Mouse (Mus musculus): ENCODE results near the gene Slc13a5. TPM values are rescaled to one million over a fixed set of nuclear protein-coding genes. Genes with fewer than 3 reads are reported as not detected.

The Slc13a5 gene
- 0.18 TPM in 1 of 2 replicates, not detected in the other for polyA plus RNA-seq (2015; fragmentation: Nextera tagmentation; extraction: Ambion mirVana)

GRCm38 (mm10) chr11:72266960-72267560 lies at the start of gene Slc13a5:
TSS of gene Slc13a5 (minus strand) at chr11:72267222.

GRCm38 (mm10) chr11:72314151-72314895 lies 47.3 kb upstream of the Slc13a5 start, which contains the start of gene Fbxo39:
TSS of gene Fbxo39 (plus strand) at chr11:72314444.

GRCm38 (mm10) chr11:72301334-72301733 lies 34.3 kb upstream of the Slc13a5 start, which contains the start of gene Xaf1:
TSS of gene Xaf1 (plus strand) at chr11:72301629.

GRCm38 (mm10) chr11:72215410-72215797 lies 51.6 kb downstream of the Slc13a5 start, which contains the start of gene Med31:
TSS of gene Med31 (minus strand) at chr11:72215592.

GRCm38 (mm10) chr11:72207204-72207833 lies 59.7 kb downstream of the Slc13a5 start, which contains the start of the genes 4933427D14Rik and Txndc17:
TSS of gene 4933427D14Rik (minus strand) at chr11:72207459.
TSS of gene Txndc17 (plus strand) at chr11:72207547.

GRCm38 (mm10) chr11:72206341-72207203 lies 60.5 kb downstream of the Slc13a5 start, which contains the start of gene Gm43951:
TSS of gene Gm43951 (minus strand) at chr11:72206840.

Other genes with a start within 250 kb of the Slc13a5 start
- gene Aipl1, start 229.7 kb downstream of the Slc13a5 start, polyA plus RNA-seq (2015; fragmentation: Nextera tagmentation; extraction: Ambion mirVana) = 0.35 and 0.41 TPM in 2 replicates
- gene Pimreg, start 225.2 kb downstream of the Slc13a5 start, polyA plus RNA-seq (2015; fragmentation: Nextera tagmentation; extraction: Ambion mirVana) = 25.1 and 33.8 TPM in 2 replicates
- gene Pitpnm3, start 131.4 kb downstream of the Slc13a5 start, polyA plus RNA-seq (2015; fragmentation: Nextera tagmentation; extraction: Ambion mirVana) = 0.07 and 0.16 TPM in 2 replicates
- gene Gm43951, start 60.4 kb downstream of the Slc13a5 start, polyA plus RNA-seq (2015; fragmentation: Nextera tagmentation; extraction: Ambion mirVana) = 0.05 and 0.07 TPM in 2 replicates
- 6.8 and 8.3 TPM in 2 replicates for gene 4933427D14Rik, start 59.8 kb downstream of the Slc13a5 start, polyA plus RNA-seq (2015; fragmentation: Nextera tagmentation; extraction: Ambion mirVana)
- gene Txndc17, start 59.7 kb downstream of the Slc13a5 start, polyA plus RNA-seq (2015; fragmentation: Nextera tagmentation; extraction: Ambion mirVana) = 214 and 269 TPM in 2 replicates
- 54.8 and 92.9 TPM in 2 replicates for gene Med31, start 51.6 kb downstream of the Slc13a5 start, polyA plus RNA-seq (2015; fragmentation: Nextera tagmentation; extraction: Ambion mirVana)
- gene Xaf1, start 34.4 kb upstream of the Slc13a5 start, polyA plus RNA-seq (2015; fragmentation: Nextera tagmentation; extraction: Ambion mirVana) = 76.5 and 82.7 TPM in 2 replicates
- gene Fbxo39, start 47.2 kb upstream of the Slc13a5 start, polyA plus RNA-seq (2015; fragmentation: Nextera tagmentation; extraction: Ambion mirVana) = 0.11 TPM in 1 of 2 replicates, not detected in the other
- gene Tekt1, start 95.2 kb upstream of the Slc13a5 start, polyA plus RNA-seq (2015; fragmentation: Nextera tagmentation; extraction: Ambion mirVana) = 0.52 and 0.87 TPM in 2 replicates
- 17.9 and 22.4 TPM in 2 replicates for gene Smtnl2, start 144.5 kb upstream of the Slc13a5 start, polyA plus RNA-seq (2015; fragmentation: Nextera tagmentation; extraction: Ambion mirVana)
- gene Ggt6, start 168.3 kb upstream of the Slc13a5 start, polyA plus RNA-seq (2015; fragmentation: Nextera tagmentation; extraction: Ambion mirVana) = 0.60 and 0.83 TPM in 2 replicates
- 39.7 and 61.8 TPM in 2 replicates for gene Mybbp1a, start 174.1 kb upstream of the Slc13a5 start, polyA plus RNA-seq (2015; fragmentation: Nextera tagmentation; extraction: Ambion mirVana)
- 1.8 and 2.5 TPM in 2 replicates for gene Spns2, start 222.7 kb upstream of the Slc13a5 start, polyA plus RNA-seq (2015; fragmentation: Nextera tagmentation; extraction: Ambion mirVana)